8 mouse cellular contexts compared by ENCODE assay signal in genomic region chr1:89939981-89940726, GRCm38 (mm10). TPM values are rescaled to one million over a fixed set of nuclear protein-coding genes. Genes with fewer than 3 reads are reported as not detected.
DNase-seq lines count a peak whose midpoint lies in the region; ATAC-seq and TF ChIP-seq lines count a peak whose summit lies in the region.

No protein-coding gene starts in this region.

- TF ChIP-seq CTCF in small intestine, adult 2 months (IDR thresholded peaks at IDR 0.05; ENCODE audit: extremely low read depth, insufficient read length, insufficient replicate concordance, low read depth, low read length), result peak; percentile 44; the same call in 1 of the 2 replicates

- no peak overlapping the region for H3K9ac ChIP-seq in lung, embryonic 16.5 days (ENCODE audit: low read length)

- H3K27me3 ChIP-seq in heart, embryonic 10.5 days (ENCODE audit: insufficient read depth, poor library complexity, severe bottlenecking), result peaks cover 90% of the 10 kb centered on the region
- H3K27me3 ChIP-seq in lung, embryonic 16.5 days (ENCODE audit: control insufficient read depth, insufficient read depth, low read depth, low read length), result peaks cover 93% of the 10 kb centered on the region
- peaks cover 61% of the 10 kb centered on the region for H3K27me3 ChIP-seq in small intestine, adult 2 months (ENCODE audit: control insufficient read depth, insufficient read depth, low read length)

- no peak overlapping the region for H3K27ac ChIP-seq in heart, embryonic 10.5 days
- no peak overlapping the region for H3K27ac ChIP-seq in lung, embryonic 16.5 days (ENCODE audit: low read length)
- H3K27ac ChIP-seq in small intestine, adult 2 months (ENCODE audit: insufficient read depth, low read depth, low read length), result no peak overlapping the region

- 3% methylated on average over 33 of the region's 34 CpGs for WGBS in heart, embryonic 10.5 days
- WGBS in lung, embryonic 16.5 days, result 3% methylated on average over 34 of the region's 34 CpGs
- 5% methylated on average over 34 of the region's 34 CpGs for WGBS in small intestine, adult 2 months

- no peak for TF ChIP-seq POLR2A in small intestine, adult 2 months (IDR thresholded peaks at IDR 0.05; ENCODE audit: low read depth, low read length)

- H3K36me3 ChIP-seq in heart, embryonic 10.5 days, result no peaks in the 10 kb centered on the region
- H3K36me3 ChIP-seq in lung, embryonic 16.5 days (ENCODE audit: control insufficient read depth, insufficient read depth, low read length), result no peaks in the 10 kb centered on the region
- H3K36me3 ChIP-seq in small intestine, adult 2 months (ENCODE audit: control insufficient read depth, insufficient read depth, low read length), result no peaks in the 10 kb centered on the region

- H3K9me3 ChIP-seq in heart, embryonic 10.5 days, result no peaks in the 10 kb centered on the region
- H3K9me3 ChIP-seq in lung, embryonic 16.5 days (ENCODE audit: control insufficient read depth, low read length), result no peaks in the 10 kb centered on the region

- ATAC-seq in lung, embryonic 16.5 days (ENCODE audit: low read depth), result peak; percentile 64
- ATAC-seq in activated CD4-positive, CD25-positive, alpha-beta regulatory T cell, adult 4 months, result no peak

- peaks cover 27% of the 10 kb centered on the region for H3K4me1 ChIP-seq in heart, embryonic 10.5 days
- peaks cover 6% of the 10 kb centered on the region for H3K4me1 ChIP-seq in lung, embryonic 16.5 days (replicated peaks; ENCODE audit: control insufficient read depth, insufficient read depth, low read length)
- peaks cover 3% of the 10 kb centered on the region for H3K4me1 ChIP-seq in small intestine, adult 2 months (ENCODE audit: control insufficient read depth, insufficient read depth, insufficient read length, low read length)

- peak; percentile 65 for DNase-seq in 3134 (ENCODE audit: extremely low read depth, insufficient read length, low spot score)
- DNase-seq in adipocyte (ENCODE audit: low spot score), result peak; percentile 8
- DNase-seq in embryo, embryonic 10.5 days (ENCODE audit: low spot score), result peak; percentile 93
- peak; percentile 94 for DNase-seq in heart, embryonic 10.5 days (ENCODE audit: low spot score)
- DNase-seq in kidney, adult 9 months, result peak; percentile 83

- peak overlapping the region; percentile 51 for H3K4me3 ChIP-seq in heart, embryonic 10.5 days
- peak overlapping the region; percentile 4; the same call in 1 of the 2 replicates for H3K4me3 ChIP-seq in lung, embryonic 16.5 days (ENCODE audit: low read length)
- H3K4me3 ChIP-seq in small intestine, adult 2 months (ENCODE audit: low read depth, low read length), result peak overlapping the region; percentile 28

- H3K4me2 ChIP-seq in lung, embryonic 16.5 days (ENCODE audit: low read depth, low read length), result 0 out of 2 replicates have a peak overlapping the region, but pooled peaks have one; percentile 4

RNA-seq across cellular contexts. Expression of gene Gbx2, which starts 9.2 kb away (rescaled TPM):
- polyA plus RNA-seq in heart, embryonic 10.5 days (2016; fragmentation: Nextera tagmentation; extraction: Ambion mirVana), result 0.94 and 1.9 TPM in 2 replicates
- polyA plus RNA-seq in lung, embryonic 16.5 days (2015; fragmentation: Nextera tagmentation; extraction: Ambion mirVana), result not detected in 2 replicates
- 0.11 TPM in 1 of 2 replicates, not detected in the other for polyA plus RNA-seq in small intestine, adult 2 months (2012; rRNA removed)
- polyA plus RNA-seq in activated CD4-positive, CD25-positive, alpha-beta regulatory T cell, adult 4 months (2017; shearing (Covaris generic)), result not detected

Comparison
In these comparisons a context has a peak if more than half of its experiments do, and no peak if none do; other contexts are left out.
1. DNase-seq: peak in every context shown above with its lines; median percentile 94 in heart, embryonic 10.5 days; 93 in embryo, embryonic 10.5 days; 83 in kidney, adult 9 months; 65 in 3134; 8 in adipocyte.